Mouse (Mus musculus) midbrain, embryonic 13.5 days (tissue): ENCODE data around the gene Astl. TPM values are rescaled to one million over a fixed set of nuclear protein-coding genes. Genes with fewer than 3 reads are reported as not detected.

Experiments used
- ATAC-seq: fragments of 200-750 bp; cut with Nextera tagmentation; 2 replicates; pipeline ENCODE4 v1.8.0; 2017; ENCODE audit warnings: mild to moderate bottlenecking, moderate TSS enrichment, moderate library complexity
- H3K27ac ChIP-seq: fragments of 300-500 bp; sonication (generic); 2 replicates; pipeline ENCODE4 v1.5.1; 2015; ENCODE audit warnings: inconsistent platforms, mild to moderate bottlenecking, moderate library complexity
- H3K27me3 ChIP-seq: fragments of 300-500 bp; sonication (generic); 2 replicates; pipeline ENCODE4 v1.6.1; 2015; ENCODE audit warnings: mild to moderate bottlenecking, inconsistent platforms
- H3K36me3 ChIP-seq: fragments of 300-500 bp; sonication (generic); 2 replicates; pipeline ENCODE4 v1.6.1; 2015; ENCODE audit warnings: mild to moderate bottlenecking, inconsistent platforms
- H3K4me1 ChIP-seq: fragments of 300-500 bp; sonication (generic); replicated peaks from 2 replicates; pipeline ENCODE4 v1.6.1; 2015; ENCODE audit warnings: inconsistent platforms
- H3K4me2 ChIP-seq: fragments of 300-500 bp; sonication (generic); replicated peaks from 2 replicates; pipeline ENCODE4 v1.6.1; 2015; ENCODE audit warnings: moderate library complexity, mild to moderate bottlenecking, inconsistent platforms
- H3K4me3 ChIP-seq: fragments of 300-500 bp; sonication (generic); replicated peaks from 2 replicates; pipeline ENCODE4 v1.5.1; 2015; ENCODE audit warnings: mild to moderate bottlenecking, inconsistent platforms
- H3K9ac ChIP-seq: fragments of 300-500 bp; sonication (generic); replicated peaks from 2 replicates; pipeline ENCODE4 v1.6.1; 2015; ENCODE audit warnings: mild to moderate bottlenecking, inconsistent platforms
- H3K9me3 ChIP-seq: fragments of 300-500 bp; sonication (generic); 2 replicates; pipeline ENCODE4 v1.6.1; 2016; ENCODE audit warnings: mild to moderate bottlenecking, inconsistent platforms
- WGBS: fragments of 180-500 bp; shearing (Covaris S2); methylation state at CpG from one replicate; pipeline ENCODE4 v1.1.7; 2015; 5-methylcytosine and 5-hydroxymethylcytosine counted together
- polyA plus RNA-seq: library from polyadenylated mRNA; unstranded; fragments of >200 nt; fragmentation: Nextera tagmentation; extraction: Ambion mirVana; gene quantifications from 2 replicates; pipeline ENCODE4 v1.2.1, GENCODE M21; 2015

Astl gene
- polyA plus RNA-seq, 1 experiment from 2014 or later, result not detected

DNA sequence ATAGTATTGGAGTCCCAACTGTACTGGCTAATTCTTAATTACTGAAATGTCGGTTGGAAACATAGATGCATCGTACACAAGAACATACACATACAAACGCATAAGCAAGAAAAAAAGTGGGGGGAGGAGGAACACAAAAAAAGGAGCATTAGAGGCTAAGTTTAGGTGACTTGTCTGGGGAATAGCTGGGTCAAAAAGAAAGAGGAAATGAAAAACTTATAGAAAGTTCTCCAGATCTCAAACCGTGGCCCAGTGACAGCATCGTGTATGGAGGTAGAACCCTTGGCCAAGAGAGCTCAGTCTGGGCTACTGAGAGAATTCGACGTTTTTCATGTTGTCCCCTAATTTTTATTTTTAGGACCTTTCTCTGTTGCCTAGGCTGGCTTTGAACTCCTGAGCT, 27.8 kb upstream of the Astl start:
- Histone ChIP-seq H3K9ac (no peak overlapping the region), H3K27me3 (no peaks in the 10 kb centered on the region), H3K9me3 (0 out of 2 replicates have a peak, but pooled peaks cover 2% of the 10 kb centered on the region), H3K4me3 (no peak overlapping the region), H3K36me3 (no peaks in the 10 kb centered on the region), H3K4me2 (no peak overlapping the region), H3K4me1 (no peaks in the 10 kb centered on the region), H3K27ac (no peak overlapping the region)
- 95% methylated on average over 7 of the region's 7 CpGs for WGBS
- no peak for ATAC-seq

DNA sequence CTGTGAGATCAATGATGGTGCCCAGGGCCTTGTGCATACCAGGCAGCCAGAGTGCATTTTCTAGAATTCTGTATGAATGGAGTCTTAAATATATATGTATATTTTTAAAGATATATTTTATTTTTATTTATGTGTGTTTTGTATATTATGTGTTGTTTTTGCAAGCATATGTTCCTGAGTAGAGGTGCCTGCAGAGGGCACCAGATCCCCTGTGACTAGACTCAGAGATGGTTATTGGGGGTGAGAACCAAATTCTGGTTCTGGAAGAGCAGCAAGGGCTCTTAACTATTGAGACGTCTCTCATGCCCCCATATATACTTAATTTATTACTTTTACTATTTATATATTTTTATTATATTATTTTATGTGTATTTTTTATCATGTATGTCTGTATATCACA, 27.2 kb upstream of the Astl start:
- no peak for ATAC-seq
- Histone ChIP-seq H3K27me3 (no peaks in the 10 kb centered on the region), H3K4me3 (no peak overlapping the region), H3K4me2 (no peak overlapping the region), H3K27ac (no peak overlapping the region), H3K9ac (no peak overlapping the region), H3K4me1 (no peaks in the 10 kb centered on the region), H3K36me3 (no peaks in the 10 kb centered on the region), H3K9me3 (0 out of 2 replicates have a peak, but pooled peaks cover 2% of the 10 kb centered on the region)
- WGBS, result 94% methylated on average over 1 of the region's 1 CpGs

DNA sequence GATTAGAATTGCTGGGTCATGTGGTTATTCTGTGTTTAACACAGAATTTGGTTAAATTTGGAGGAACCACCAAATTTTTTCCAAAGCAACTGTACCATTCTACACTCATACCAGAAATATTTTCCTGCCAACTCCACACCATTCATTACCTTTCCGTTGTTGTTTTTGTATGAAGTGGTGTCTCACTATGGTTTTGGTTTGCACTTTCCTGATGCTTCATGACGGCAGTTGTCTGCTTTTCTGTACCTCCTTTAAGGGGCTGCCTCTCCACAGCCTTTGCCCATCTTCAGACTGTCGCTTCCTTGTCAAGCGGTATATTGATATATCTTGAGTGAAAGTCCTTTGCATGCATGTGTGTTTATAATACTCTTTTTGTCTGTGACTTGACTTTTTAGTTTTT, 25.6 kb upstream of the Astl start:
- Histone ChIP-seq H3K4me2 (no peak overlapping the region), H3K9me3 (0 out of 2 replicates have a peak, but pooled peaks cover 2% of the 10 kb centered on the region), H3K36me3 (no peaks in the 10 kb centered on the region), H3K4me1 (no peaks in the 10 kb centered on the region), H3K9ac (no peak overlapping the region), H3K4me3 (no peak overlapping the region), H3K27me3 (no peaks in the 10 kb centered on the region), H3K27ac (no peak overlapping the region)
- no peak for ATAC-seq
- 98% methylated on average over 4 of the region's 4 CpGs for WGBS

DNA sequence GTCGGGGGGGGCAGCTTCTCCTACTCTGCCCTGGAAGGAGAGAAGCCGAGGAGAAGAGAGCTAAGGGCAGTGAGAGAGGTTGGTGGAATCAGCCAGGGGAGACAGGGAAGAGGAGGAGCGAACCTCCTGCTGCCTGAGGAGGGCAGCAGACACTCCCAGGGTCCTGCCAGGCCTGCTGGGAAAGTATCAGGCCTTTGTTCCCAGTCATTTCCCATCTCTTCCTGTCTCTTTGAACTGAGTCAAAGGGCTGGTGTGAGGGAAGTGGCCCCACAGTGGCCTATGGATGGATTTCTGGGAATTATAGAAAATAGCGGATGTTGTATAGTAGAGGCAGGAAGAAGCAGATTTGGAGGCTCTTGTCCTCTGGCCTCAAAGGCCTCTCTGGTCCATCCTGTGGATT, 24.6 kb upstream of the Astl start:
- WGBS, result 40% methylated on average over 4 of the region's 4 CpGs
- Histone ChIP-seq H3K9me3 (0 out of 2 replicates have a peak, but pooled peaks cover 2% of the 10 kb centered on the region), H3K27ac (no peak overlapping the region), H3K4me3 (no peak overlapping the region), H3K4me2 (no peak overlapping the region), H3K36me3 (no peaks in the 10 kb centered on the region), H3K9ac (no peak overlapping the region), H3K27me3 (no peaks in the 10 kb centered on the region), H3K4me1 (no peaks in the 10 kb centered on the region)
- no peak for ATAC-seq

DNA sequence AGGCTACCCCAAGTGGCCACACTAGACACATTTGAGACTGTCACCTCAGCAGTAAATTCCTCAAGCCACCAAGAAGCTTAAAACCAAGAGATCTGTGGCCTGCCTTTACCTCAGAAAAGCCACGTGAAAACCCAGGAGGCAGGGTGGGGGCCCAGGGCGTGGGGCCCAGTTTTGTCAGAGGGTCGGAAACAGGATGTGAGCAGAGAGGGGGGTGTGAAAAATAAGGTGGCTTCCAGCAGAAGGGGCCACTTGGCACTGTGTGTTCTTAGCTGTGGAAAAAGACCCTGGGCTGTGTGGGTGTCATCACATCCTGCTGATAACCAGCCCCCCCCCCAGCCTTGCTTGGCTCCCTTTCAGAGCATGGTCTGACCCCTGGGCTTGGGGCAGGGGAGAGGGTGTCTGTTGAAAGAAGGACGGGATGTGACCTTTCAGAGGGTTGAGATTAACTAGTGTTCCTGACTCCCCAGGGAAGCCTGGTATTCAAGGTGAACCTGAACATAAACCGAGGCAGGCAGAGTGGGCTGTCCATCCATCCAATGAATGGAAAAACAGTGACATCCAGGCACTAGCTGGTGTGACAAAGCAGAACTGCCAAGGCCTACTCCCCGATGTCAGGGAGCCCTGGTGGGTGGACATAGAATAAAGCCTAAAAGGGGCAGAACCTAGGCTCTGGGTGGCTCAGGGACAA, 23.8 kb upstream of the Astl start:
- ATAC-seq, result no peak
- WGBS, result 79% methylated on average over 6 of the region's 6 CpGs
- H3K4me3 ChIP-seq, result no peak overlapping the region
- no peak overlapping the region for H3K4me2 ChIP-seq
- no peaks in the 10 kb centered on the region for H3K36me3 ChIP-seq
- H3K9me3 ChIP-seq, result 0 out of 2 replicates have a peak, but pooled peaks cover 2% of the 10 kb centered on the region
- no peaks in the 10 kb centered on the region for H3K27me3 ChIP-seq
- no peak overlapping the region for H3K27ac ChIP-seq
- no peaks in the 10 kb centered on the region for H3K4me1 ChIP-seq
- H3K9ac ChIP-seq, result no peak overlapping the region

DNA sequence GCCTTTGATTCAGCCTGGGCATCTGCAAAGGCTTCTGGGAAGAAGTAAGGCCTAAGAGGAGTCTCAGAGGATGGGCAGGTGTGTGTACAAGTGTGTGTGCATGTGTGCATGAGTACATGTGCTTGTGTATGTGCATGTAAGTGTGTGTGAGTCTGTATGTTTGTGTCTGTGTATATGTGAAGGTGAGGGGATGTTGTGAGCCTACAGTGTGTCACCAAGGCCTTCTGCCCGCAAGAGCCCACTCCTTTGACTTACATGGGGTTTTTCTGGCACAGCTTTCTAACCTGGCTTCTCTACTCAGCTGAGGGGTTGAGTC, 23.3 kb upstream of the Astl start:
- Histone ChIP-seq H3K9me3 (0 out of 2 replicates have a peak, but pooled peaks cover 2% of the 10 kb centered on the region), H3K4me3 (no peak overlapping the region), H3K27ac (no peak overlapping the region), H3K9ac (no peak overlapping the region), H3K4me1 (no peaks in the 10 kb centered on the region), H3K27me3 (no peaks in the 10 kb centered on the region), H3K4me2 (no peak overlapping the region), H3K36me3 (no peaks in the 10 kb centered on the region)
- no peak for ATAC-seq
- WGBS, result 100% methylated on average over 1 of the region's 1 CpGs

DNA sequence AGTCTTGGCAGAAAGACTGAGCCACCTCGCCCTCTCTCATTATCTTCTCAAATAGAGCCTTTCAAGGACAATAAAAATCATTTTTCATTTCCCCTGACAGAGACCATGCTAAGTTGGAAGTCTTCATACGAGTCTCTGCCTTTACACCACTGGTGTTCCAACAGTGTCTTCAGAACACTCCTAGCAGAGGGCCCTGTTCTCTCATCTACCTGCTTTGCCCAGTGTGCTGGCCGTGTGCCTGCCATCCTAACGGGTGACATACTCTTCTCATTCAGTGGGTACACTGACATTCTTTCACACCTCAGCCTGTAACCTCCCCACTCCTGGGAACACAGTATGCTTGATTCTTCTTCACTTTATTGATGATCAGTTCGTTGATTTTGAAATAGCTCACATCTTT, 22.0 kb upstream of the Astl start:
- Histone ChIP-seq H3K36me3 (no peaks in the 10 kb centered on the region), H3K27me3 (no peaks in the 10 kb centered on the region), H3K4me1 (no peaks in the 10 kb centered on the region), H3K9me3 (0 out of 2 replicates have a peak, but pooled peaks cover 2% of the 10 kb centered on the region), H3K9ac (no peak overlapping the region), H3K4me2 (no peak overlapping the region), H3K4me3 (no peak overlapping the region), H3K27ac (no peak overlapping the region)
- WGBS, result 84% methylated on average over 5 of the region's 5 CpGs
- ATAC-seq, result no peak

DNA sequence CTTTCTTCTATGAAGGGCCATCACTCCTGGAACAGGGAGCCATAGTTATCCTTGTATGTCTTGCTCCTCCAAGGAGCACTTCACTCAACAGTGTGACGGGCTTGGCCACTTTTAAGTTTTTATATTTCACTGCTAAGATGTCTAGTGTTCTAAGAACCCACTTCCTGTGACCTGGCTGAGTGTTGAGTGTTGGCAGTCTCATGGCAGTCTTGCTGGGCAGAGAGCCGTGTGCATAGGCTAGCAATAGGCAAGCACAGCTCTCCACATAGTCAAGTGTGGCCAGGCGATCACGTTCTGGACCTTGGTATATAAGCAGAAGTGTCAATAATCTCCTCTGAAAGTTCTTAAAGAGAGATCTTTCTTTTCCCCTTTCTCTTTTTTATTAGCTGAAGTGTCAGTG, 20.3 kb upstream of the Astl start:
- no peaks in the 10 kb centered on the region for H3K27me3 ChIP-seq
- no peak overlapping the region for H3K4me2 ChIP-seq
- no peaks in the 10 kb centered on the region for H3K9me3 ChIP-seq
- 89% methylated on average over 4 of the region's 4 CpGs for WGBS
- ATAC-seq, result no peak
- no peak overlapping the region for H3K9ac ChIP-seq
- H3K36me3 ChIP-seq, result no peaks in the 10 kb centered on the region
- no peak overlapping the region for H3K4me3 ChIP-seq
- H3K27ac ChIP-seq, result no peak overlapping the region
- no peaks in the 10 kb centered on the region for H3K4me1 ChIP-seq

DNA sequence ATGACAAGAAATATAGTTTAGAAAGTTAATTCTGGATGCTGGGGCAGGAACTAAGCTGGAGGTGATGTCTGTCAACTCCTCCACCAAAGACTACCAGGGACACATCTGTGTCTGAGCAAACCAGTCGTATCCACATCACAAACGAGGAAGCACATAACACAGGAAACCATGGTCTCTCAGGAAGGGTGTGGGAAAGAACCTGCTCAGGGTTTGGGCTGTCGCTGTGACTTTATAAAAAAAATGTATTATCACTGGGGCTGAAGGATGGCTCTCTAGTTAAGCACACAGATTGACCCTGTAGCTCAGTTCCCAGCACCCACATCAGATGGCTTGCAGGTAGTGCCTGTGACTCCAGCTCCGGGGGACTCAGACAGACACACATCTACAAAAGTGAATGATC, 19.4 kb upstream of the Astl start:
- ATAC-seq, result no peak
- Histone ChIP-seq H3K27ac (no peak overlapping the region), H3K4me2 (no peak overlapping the region), H3K27me3 (no peaks in the 10 kb centered on the region), H3K4me1 (no peaks in the 10 kb centered on the region), H3K9me3 (no peaks in the 10 kb centered on the region), H3K4me3 (no peak overlapping the region), H3K36me3 (no peaks in the 10 kb centered on the region), H3K9ac (no peak overlapping the region)
- WGBS, result 82% methylated on average over 4 of the region's 4 CpGs

DNA sequence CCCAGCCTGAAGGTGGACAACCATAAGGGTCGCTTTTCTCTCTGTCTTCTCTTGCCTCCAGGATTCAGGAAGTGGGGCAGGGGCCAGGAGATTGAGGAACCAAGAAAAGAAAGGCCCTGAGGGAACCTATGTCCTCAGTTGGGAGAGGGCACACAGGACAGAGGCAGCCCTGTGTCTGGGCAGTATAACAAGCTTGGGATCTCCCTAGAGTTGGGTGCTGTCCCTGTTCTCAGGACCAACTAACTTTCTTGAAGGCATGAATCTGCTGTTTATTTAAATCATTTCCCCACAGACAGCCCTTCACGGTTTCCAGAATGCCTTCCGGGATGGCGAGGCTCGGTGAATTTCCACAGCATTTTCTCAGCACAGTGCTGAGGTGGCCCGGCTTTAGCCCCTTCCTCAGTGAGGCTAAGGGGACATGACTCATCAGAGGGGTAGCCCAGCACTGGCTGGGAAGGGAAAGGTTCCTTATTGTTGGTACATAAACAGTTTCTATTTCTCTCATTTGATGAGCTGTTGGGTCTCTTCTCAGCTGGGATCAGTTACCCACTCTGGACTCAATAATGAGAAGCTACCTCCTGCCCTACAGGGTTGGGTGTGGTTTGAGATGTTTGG, 15.7 kb upstream of the Astl start:
- Histone ChIP-seq H3K36me3 (no peaks in the 10 kb centered on the region), H3K4me3 (no peak overlapping the region), H3K9me3 (no peaks in the 10 kb centered on the region), H3K27ac (no peak overlapping the region), H3K4me2 (no peak overlapping the region), H3K27me3 (no peaks in the 10 kb centered on the region), H3K4me1 (no peaks in the 10 kb centered on the region), H3K9ac (no peak overlapping the region)
- ATAC-seq, result no peak
- WGBS, result 88% methylated on average over 6 of the region's 6 CpGs

DNA sequence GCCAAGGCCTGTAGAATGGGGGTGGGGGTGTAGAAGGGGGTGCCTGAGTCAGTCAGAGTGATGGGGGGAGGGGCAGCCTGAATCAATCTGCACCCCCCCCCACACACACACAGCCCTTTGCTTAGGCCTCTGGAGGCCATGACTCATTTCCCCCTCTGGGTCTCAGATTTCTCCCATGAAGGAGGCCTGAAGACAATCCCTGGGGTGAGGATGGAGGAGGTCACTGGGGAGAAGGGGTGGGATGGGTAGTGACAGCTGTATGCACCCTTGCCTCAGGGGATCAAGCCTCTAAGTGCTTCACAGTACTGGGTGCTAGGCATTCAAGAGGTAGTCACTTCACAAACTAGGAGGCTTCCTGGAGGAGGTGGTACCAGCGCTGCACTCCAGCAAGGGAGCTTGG, 14.8 kb upstream of the Astl start:
- Histone ChIP-seq H3K27ac (no peak overlapping the region), H3K36me3 (no peaks in the 10 kb centered on the region), H3K9ac (no peak overlapping the region), H3K4me3 (no peak overlapping the region), H3K27me3 (no peaks in the 10 kb centered on the region), H3K4me1 (no peaks in the 10 kb centered on the region), H3K9me3 (no peaks in the 10 kb centered on the region), H3K4me2 (no peak overlapping the region)
- 96% methylated on average over 1 of the region's 1 CpGs for WGBS
- ATAC-seq, result no peak

DNA sequence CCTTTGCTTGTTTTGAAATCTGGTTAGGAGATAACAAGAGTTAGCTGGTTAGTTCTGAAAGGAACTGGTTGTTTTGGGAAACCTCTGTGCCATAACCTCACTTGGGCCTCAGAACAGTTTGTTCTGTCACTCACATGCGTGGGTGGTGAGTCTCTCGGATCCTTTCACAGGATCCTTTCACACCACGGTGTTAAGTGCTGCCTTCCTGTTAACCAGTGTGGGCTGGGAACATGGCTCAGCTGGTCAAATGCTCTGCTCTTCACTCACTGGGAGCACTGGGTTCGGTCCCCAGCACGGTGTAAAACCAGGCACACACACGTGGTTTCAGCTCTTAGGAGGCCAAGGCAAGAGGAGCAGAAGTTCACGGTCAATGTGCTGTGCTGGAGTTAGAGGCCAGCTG, 14.0 kb upstream of the Astl start:
- Histone ChIP-seq H3K27ac (no peak overlapping the region), H3K4me2 (no peak overlapping the region), H3K9ac (no peak overlapping the region), H3K9me3 (no peaks in the 10 kb centered on the region), H3K4me3 (no peak overlapping the region), H3K4me1 (no peaks in the 10 kb centered on the region), H3K27me3 (no peaks in the 10 kb centered on the region), H3K36me3 (no peaks in the 10 kb centered on the region)
- WGBS, result 83% methylated on average over 7 of the region's 7 CpGs
- ATAC-seq, result no peak
